Mouse (Mus musculus) testis, adult 2 months (tissue): ENCODE data around the gene Capn10. TPM values are rescaled to one million over a fixed set of nuclear protein-coding genes. Genes with fewer than 3 reads are reported as not detected.

Experiments
- H3K27ac ChIP-seq: fragments of 200-500 bp; 2 replicates; pipeline ENCODE4 v1.5.1; 2012; ENCODE audit warnings: low read depth, low read length; ENCODE audit not compliant: control insufficient read depth, insufficient read depth
- H3K27me3 ChIP-seq: fragments of 200-500 bp; 2 replicates; pipeline ENCODE4 v1.6.1; 2012; ENCODE audit warnings: mild to moderate bottlenecking, low read length, moderate library complexity; ENCODE audit not compliant: control insufficient read depth, insufficient read depth
- H3K36me3 ChIP-seq: fragments of 200-500 bp; 2 replicates; pipeline ENCODE4 v1.6.1; 2012; ENCODE audit warnings: mild to moderate bottlenecking, low read length; ENCODE audit not compliant: control insufficient read depth, insufficient read depth
- H3K4me1 ChIP-seq: fragments of 200-500 bp; 2 replicates; pipeline ENCODE4 v1.6.1; 2012; ENCODE audit warnings: low read length; ENCODE audit not compliant: control insufficient read depth, insufficient read depth
- H3K4me3 ChIP-seq: fragments of 200-500 bp; 2 replicates; pipeline ENCODE4 v1.5.1; 2012; ENCODE audit warnings: low read depth, mild to moderate bottlenecking, low read length, moderate library complexity, mixed read lengths; ENCODE audit not compliant: control insufficient read depth
- CTCF ChIP-seq: fragments of 200-500 bp; IDR thresholded peaks from 2 replicates; pipeline ENCODE4 v1.5.1; 2012; ENCODE audit warnings: low read depth, mild to moderate bottlenecking, inconsistent platforms, low read length, moderate library complexity; ENCODE audit not compliant: control insufficient read depth, insufficient read depth, insufficient replicate concordance
- POLR2A ChIP-seq: fragments of 200-500 bp; IDR thresholded peaks from 2 replicates; pipeline ENCODE4 v1.6.1; 2012; ENCODE audit warnings: low read depth, mild to moderate bottlenecking, inconsistent platforms, low read length, moderate library complexity; ENCODE audit not compliant: control insufficient read depth
- polyA plus RNA-seq: library from polyadenylated mRNA; depleted of rRNA; stranded (reverse); fragments of >200 nt; gene quantifications from 2 replicates; pipeline ENCODE4 v1.2.3, GENCODE M21; 2012

Capn10 gene
- polyA plus RNA-seq, 1 experiment: 31.9 TPM

DNA sequence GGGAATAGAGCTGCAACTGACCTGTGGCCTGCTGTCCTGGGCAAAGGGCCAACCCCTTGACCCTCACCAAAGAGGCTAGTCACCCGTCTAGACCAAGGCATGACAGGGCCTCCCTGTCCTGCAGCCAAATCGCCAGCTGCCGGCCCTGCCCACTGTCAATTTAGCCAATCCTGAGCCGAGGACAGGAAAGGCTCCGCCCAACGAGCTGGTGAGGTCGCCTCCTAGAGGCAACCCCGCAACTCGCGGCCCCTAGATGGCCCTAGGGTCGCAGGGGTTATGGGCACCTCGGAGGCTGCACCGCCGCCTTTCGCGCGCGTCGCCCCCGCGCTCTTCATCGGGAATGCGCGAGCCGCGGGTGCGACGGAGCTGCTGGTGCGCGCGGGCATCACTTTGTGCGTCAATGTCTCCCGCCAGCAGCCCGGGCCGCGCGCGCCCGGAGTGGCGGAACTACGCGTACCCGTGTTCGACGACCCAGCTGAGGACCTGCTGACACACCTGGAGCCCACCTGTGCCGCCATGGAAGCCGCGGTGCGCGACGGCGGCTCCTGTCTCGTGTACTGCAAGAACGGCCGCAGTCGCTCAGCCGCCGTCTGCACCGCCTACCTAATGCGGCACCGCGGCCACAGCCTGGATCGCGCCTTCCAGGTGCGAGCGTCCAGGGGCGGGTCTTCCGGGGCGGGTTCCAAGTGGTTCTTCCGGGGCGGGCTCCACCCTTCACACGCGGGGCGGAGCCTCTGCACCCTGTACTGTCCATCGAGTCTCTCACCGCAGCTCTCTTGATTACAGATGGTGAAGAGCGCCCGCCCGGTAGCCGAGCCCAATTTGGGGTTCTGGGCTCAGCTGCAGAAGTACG is 27.2 kb upstream of the Capn10 start, which contains the start of gene Dusp28:
Dusp28 (plus strand) TSS at position 203 of the 853 bp plus-strand sequence.
- Histone ChIP-seq H3K27me3 (0 out of 2 replicates have a peak, but pooled peaks cover 2% of the 10 kb centered on the region), H3K27ac (peak within 1 kb of the TSS; percentile 83), H3K36me3 (no peaks in the 10 kb centered on the region), H3K4me3 (peak within 1 kb of the TSS; percentile 99), H3K4me1 (peaks cover 23% of the 10 kb centered on the region)
- no peak; the same call in 1 of the 2 replicates for TF ChIP-seq CTCF
- TF ChIP-seq POLR2A: peak; percentile 54; the same call in 1 of the 2 replicates

DNA sequence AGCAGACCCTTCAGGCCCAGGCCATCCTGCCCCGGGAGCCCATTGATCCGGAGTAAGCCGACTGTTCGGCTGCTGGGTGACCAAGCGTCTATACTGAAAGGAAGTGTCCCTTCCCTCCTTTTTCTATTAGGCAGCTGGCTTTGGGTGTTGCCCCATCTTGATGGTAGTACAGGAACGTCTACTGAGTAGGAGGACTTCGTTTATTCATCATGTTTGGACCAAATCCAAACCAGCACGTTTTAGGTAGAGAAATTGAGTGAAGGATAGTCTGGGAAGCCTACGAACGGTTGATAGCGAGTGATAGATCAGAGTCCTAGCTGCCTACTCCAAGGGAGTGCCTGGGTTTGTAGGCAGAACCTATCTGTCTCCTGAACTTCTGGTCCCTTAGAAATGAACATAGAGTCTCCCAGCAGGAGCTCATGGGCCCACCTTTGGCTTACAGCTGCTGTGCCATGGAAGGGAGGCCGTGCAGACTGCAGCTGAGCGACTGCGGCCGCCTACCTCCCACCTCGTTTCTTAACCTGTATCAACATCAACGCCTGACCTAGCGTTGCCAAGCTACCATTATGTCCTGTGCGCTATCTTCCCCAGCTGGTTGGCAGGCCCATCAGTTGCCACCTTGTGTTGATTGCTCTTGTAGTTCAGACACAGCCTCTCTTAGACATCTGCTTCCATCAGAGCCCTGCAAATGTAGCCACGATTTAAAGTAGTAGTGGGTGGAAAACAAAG is 26.4 kb upstream of the Capn10 start:
- Histone ChIP-seq H3K36me3 (no peaks in the 10 kb centered on the region), H3K4me3 (peak overlapping the region; percentile 99), H3K27me3 (0 out of 2 replicates have a peak, but pooled peaks cover 2% of the 10 kb centered on the region), H3K4me1 (peaks cover 18% of the 10 kb centered on the region), H3K27ac (peak overlapping the region; percentile 62; the same call in 1 of the 2 replicates)
- TF ChIP-seq CTCF (no peak), POLR2A (peak; percentile 68; the same call in 1 of the 2 replicates)

DNA sequence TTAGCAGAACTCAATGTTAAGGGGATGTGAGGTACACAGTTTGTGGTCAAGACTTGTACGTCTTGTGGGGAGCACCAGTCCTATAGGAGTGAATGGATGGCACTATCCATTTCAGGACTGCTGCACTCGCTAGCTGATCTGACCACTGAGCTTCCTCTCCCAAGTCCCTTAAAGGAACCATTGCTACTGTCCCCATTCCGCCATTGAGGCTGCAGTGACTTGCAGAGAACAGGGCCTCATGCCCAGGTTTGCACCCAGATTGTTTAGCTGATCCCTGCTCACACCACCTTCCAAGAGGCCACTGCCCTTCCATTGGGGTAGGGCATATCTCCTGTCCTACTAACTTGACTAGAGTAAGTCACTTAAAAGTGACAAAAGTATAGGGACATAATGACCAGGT is 25.5 kb upstream of the Capn10 start:
- no peaks in the 10 kb centered on the region for H3K36me3 ChIP-seq
- 0 out of 2 replicates have a peak, but pooled peaks cover 2% of the 10 kb centered on the region for H3K27me3 ChIP-seq
- peak overlapping the region; percentile 51 for H3K4me3 ChIP-seq
- H3K27ac ChIP-seq: no peak overlapping the region
- peaks cover 15% of the 10 kb centered on the region for H3K4me1 ChIP-seq
- no peak for TF ChIP-seq CTCF
- TF ChIP-seq POLR2A: no peak

DNA sequence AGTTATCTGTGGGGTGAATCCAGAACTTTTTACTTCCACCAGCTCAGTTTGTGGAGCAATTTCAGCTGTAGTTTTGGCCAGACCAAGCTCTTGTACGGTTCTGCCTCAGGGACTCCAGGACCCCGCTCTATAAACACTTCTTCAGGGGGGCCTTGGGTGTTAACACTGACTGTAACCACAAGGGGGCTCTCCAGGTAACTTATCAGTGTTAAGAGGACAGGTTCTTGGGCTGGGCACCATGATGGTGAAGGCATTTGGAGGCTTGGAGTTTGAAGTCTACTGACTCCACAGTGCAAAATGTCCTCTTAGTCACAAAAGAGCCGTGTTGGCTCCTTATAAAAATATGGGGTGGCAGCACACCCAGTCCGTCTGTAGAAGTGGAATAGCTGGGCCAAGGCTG is 25.1 kb upstream of the Capn10 start:
- no peak for TF ChIP-seq POLR2A
- TF ChIP-seq CTCF: no peak
- Histone ChIP-seq H3K4me3 (peak overlapping the region; percentile 51), H3K27ac (no peak overlapping the region), H3K36me3 (no peaks in the 10 kb centered on the region), H3K27me3 (0 out of 2 replicates have a peak, but pooled peaks cover 2% of the 10 kb centered on the region), H3K4me1 (peaks cover 17% of the 10 kb centered on the region)

DNA sequence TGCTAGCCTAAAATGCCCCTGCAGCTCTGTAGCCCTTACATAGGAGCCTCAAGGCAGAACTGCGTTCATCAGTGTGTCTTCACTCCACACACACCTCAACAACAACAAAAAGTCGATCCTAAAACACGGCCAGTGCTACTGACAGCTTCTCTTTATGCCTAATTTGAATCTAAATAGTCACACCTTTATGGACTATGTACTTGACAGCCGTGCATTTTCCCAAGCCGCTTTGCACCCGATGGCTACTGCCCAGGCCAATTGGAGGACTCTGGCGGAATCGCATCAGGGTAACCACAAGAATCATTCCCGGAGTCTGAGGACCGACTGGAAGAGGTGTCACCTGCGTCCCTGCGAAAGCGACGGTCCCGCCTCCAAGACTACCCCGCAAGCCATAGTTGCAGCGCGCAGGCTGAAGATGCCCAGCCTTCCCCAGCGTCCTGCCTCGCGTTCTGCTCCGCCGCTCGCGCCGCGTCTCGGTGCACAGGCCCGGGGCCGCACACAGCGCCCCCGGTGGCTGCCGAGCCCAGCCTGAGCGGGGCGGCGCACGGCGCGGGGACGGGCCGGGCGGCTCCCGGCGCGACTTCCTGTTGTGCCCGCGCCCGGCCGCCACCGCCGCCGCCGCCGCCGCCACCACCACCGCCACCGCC is 23.8 kb upstream of the Capn10 start, which contains the start of gene Rnpepl1:
Rnpepl1 (plus strand) TSS at position 545 of the 647 bp plus-strand sequence.
- H3K4me1 ChIP-seq: peaks cover 17% of the 10 kb centered on the region
- no peaks in the 10 kb centered on the region for H3K36me3 ChIP-seq
- peak within 1 kb of the TSS; percentile 93 for H3K4me3 ChIP-seq
- H3K27ac ChIP-seq: peak within 1 kb of the TSS; percentile 79
- 0 out of 2 replicates have a peak, but pooled peaks cover 2% of the 10 kb centered on the region for H3K27me3 ChIP-seq
- TF ChIP-seq CTCF (peak; percentile 27; the same call in 1 of the 2 replicates), POLR2A (no peak; the same call in 1 of the 2 replicates)

DNA sequence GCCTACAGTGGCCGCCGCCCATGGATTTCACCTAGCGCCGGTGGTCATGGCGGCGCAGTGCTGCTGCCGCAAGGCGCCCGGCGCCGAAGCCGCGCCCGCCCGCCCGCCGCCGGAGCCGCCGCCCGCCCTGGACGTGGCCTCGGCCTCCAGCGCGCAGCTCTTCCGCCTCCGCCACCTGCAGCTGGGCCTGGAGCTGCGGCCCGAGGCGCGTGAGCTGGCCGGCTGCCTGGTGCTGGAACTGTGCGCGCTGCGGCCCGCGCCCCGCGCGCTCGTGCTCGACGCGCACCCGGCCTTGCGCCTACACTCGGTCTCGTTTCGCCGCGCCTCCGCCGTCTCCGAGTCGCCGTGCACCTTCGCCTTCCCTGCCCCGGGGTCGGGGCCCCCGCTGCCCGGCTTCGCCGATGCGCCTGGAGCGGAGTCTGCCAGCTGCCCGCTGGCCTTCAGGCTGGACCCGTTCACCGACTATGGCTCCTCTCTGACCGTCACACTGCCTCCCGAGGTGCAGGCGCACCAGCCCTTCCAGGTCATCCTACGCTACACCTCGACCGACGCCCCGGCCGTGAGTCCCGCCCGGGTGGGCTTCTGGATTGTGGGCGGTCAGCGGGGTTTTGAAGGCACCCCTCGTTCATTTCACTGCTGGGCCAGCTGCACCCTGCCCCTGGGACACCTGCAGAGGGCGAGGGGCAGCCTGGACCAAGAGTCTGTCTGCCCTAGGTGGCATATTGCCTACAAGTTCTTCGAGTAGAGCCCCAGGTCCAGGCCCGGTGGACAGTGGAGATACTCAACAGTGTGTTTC is 23.1 kb upstream of the Capn10 start:
- Histone ChIP-seq H3K27ac (peak overlapping the region; percentile 79), H3K36me3 (no peaks in the 10 kb centered on the region), H3K27me3 (0 out of 2 replicates have a peak, but pooled peaks cover 2% of the 10 kb centered on the region), H3K4me3 (peak overlapping the region; percentile 93), H3K4me1 (peaks cover 17% of the 10 kb centered on the region)
- TF ChIP-seq POLR2A: no peak; the same call in 1 of the 2 replicates
- TF ChIP-seq CTCF: no peak
